Comparison of ENCODE assay signal across 13 mouse cellular contexts in genomic region chr3:70406571-70406970, GRCm38 (mm10).
DNase-seq lines count a peak whose midpoint lies in the region; TF ChIP-seq lines count a peak whose summit lies in the region.
"Had no signal": no experiment of that assay in that cellular context is flagged by ENCODE, and none has a peak within 500 bp of the region (broad histone marks: within the 10 kb centered on the region; RNA-seq: fewer than 3 reads in every experiment).

No protein-coding gene starts in this region.

- intact Hi-C loops in left cerebral cortex, postnatal 25 days (cut with DNase I): no loop called here

- dilution Hi-C loops in CH12.LX (cut with MboI; ENCODE audit: extremely low pct_ligation_motif_present, extremely low pct_unique_long_range_greater_than_20kb, low sequenced_read_pairs): no loop called here

- 0 out of 4 replicates have a peak, but pooled peaks cover 0 to 3% of the 10 kb centered on the region in 2 experiments for H3K4me1 ChIP-seq in CH12.LX (ENCODE audit: control insufficient read depth in 1 of 2, insufficient read depth in 2 of 2)
- H3K4me1 ChIP-seq in cortical plate, adult 2 months (ENCODE audit: control insufficient read depth, insufficient read depth, low read length): no peaks in the 10 kb centered on the region
- H3K4me1 ChIP-seq in limb, embryonic 10.5 days: no peaks in the 10 kb centered on the region
- H3K4me1 ChIP-seq: embryonic facial prominence, embryonic 13.5 days; forebrain, embryonic 15.5 days; hindbrain, embryonic 13.5 days had no signal

- H3K9ac ChIP-seq in CH12.LX (ENCODE audit: insufficient read depth, low read depth): no peak overlapping the region
- H3K9ac ChIP-seq: embryonic facial prominence, embryonic 13.5 days; forebrain, embryonic 15.5 days; hindbrain, embryonic 13.5 days had no signal

- TF ChIP-seq CTCF in CH12.LX (conservative IDR thresholded peaks at IDR 0.05 in 1 of 2, IDR thresholded peaks at IDR 0.05 in 1 of 2; ENCODE audit: low read depth in 2 of 2, low read length in 2 of 2): peak; percentile 49 to 76
- peak; percentile 24; the same call in 1 of the 2 replicates for TF ChIP-seq CTCF in cortical plate, adult 2 months (IDR thresholded peaks at IDR 0.05; ENCODE audit: extremely low read depth, insufficient read depth, low read length)

- H3K9me3 ChIP-seq in CH12.LX (replicated peaks; ENCODE audit: low read length): no peaks in the 10 kb centered on the region
- no peaks in the 10 kb centered on the region for H3K9me3 ChIP-seq in limb, embryonic 10.5 days (replicated peaks)
- H3K9me3 ChIP-seq: forebrain, embryonic 15.5 days; hindbrain, embryonic 13.5 days had no signal

- no peak for TF ChIP-seq POLR2A in CH12.LX (IDR thresholded peaks at IDR 0.05; ENCODE audit: low read depth, low read length)
- no peak for TF ChIP-seq POLR2A in cortical plate, adult 2 months (IDR thresholded peaks at IDR 0.05; ENCODE audit: extremely low read depth, insufficient read depth, low read length)

- H3K4me2 ChIP-seq in CH12.LX (ENCODE audit: insufficient read depth, low read depth, poor library complexity, severe bottlenecking): no peak overlapping the region
- H3K4me2 ChIP-seq: embryonic facial prominence, embryonic 13.5 days; forebrain, embryonic 15.5 days; hindbrain, embryonic 13.5 days had no signal

- H3K27me3 ChIP-seq in CH12.LX (replicated peaks): no peaks in the 10 kb centered on the region
- no peaks in the 10 kb centered on the region for H3K27me3 ChIP-seq in limb, embryonic 10.5 days (ENCODE audit: low read depth, poor library complexity, severe bottlenecking)
- H3K27me3 ChIP-seq: embryonic facial prominence, embryonic 13.5 days; forebrain, embryonic 15.5 days; hindbrain, embryonic 13.5 days had no signal

- H3K4me3 ChIP-seq in CH12.LX (replicated peaks in 1 of 3; ENCODE audit: low read depth in 2 of 3, low read length in 2 of 3, poor library complexity in 1 of 3): no peak overlapping the region
- H3K4me3 ChIP-seq in cortical plate, adult 2 months (ENCODE audit: insufficient read depth, low read length): no peak overlapping the region
- no peak overlapping the region for H3K4me3 ChIP-seq in limb, embryonic 10.5 days
- H3K4me3 ChIP-seq: embryonic facial prominence, embryonic 13.5 days; forebrain, embryonic 15.5 days; hindbrain, embryonic 13.5 days; myocyte had no signal

- no peak for TF ChIP-seq EP300 in CH12.LX (IDR thresholded peaks at IDR 0.05; ENCODE audit: low read length)

- DNase-seq in gastrocnemius, adult 18-20 months (ENCODE audit: low spot score): peak; percentile 16
- no peak for DNase-seq in gastrocnemius, postnatal 10 days
- peak; percentile 6 to 22 for DNase-seq in left cerebral cortex, postnatal 25 days (ENCODE audit: low spot score in 2 of 2)
- no peak for DNase-seq in left cerebral cortex, adult 11 months (ENCODE audit: low spot score)
- DNase-seq in CH12.LX (ENCODE audit: extremely low read depth): peak; percentile 68
- DNase-seq in frontal cortex, postnatal 10 days (ENCODE audit: low spot score in 2 of 2): no peak
- no peak for DNase-seq in limb, embryonic 10.5 days (ENCODE audit: low spot score)
- DNase-seq: thymus, adult 2 months had no signal

- H3K36me3 ChIP-seq in CH12.LX (replicated peaks in 1 of 2; ENCODE audit: control insufficient read depth in 1 of 2, insufficient read depth in 1 of 2, low read length in 1 of 2): no peaks in the 10 kb centered on the region
- no peaks in the 10 kb centered on the region for H3K36me3 ChIP-seq in limb, embryonic 10.5 days
- H3K36me3 ChIP-seq: embryonic facial prominence, embryonic 13.5 days; forebrain, embryonic 15.5 days; hindbrain, embryonic 13.5 days had no signal

- 88% methylated on average over 1 of the region's 1 CpGs for WGBS in limb, embryonic 10.5 days

- H3K27ac ChIP-seq in CH12.LX (ENCODE audit: insufficient read depth, low read depth): no peak overlapping the region
- no peak overlapping the region for H3K27ac ChIP-seq in cortical plate, adult 2 months (ENCODE audit: insufficient read depth, low read length)
- no peak overlapping the region for H3K27ac ChIP-seq in limb, embryonic 10.5 days
- H3K27ac ChIP-seq: embryonic facial prominence, embryonic 13.5 days; forebrain, embryonic 15.5 days; hindbrain, embryonic 13.5 days had no signal

- peak; percentile 72 for TF ChIP-seq RAD21 in CH12.LX (IDR thresholded peaks at IDR 0.05; ENCODE audit: low read depth, low read length)

- in situ Hi-C loops in CH12.LX (cut with MboI; ENCODE audit: low pct_ligation_motif_present, low pct_unique_long_range_greater_than_20kb, low sequenced_read_pairs): loop anchor here (5.0 kb wide), 1 partner anchor 299 kb away; no protein-coding TSS in a partner anchor

- H3K79me2 ChIP-seq in CH12.LX (replicated peaks; ENCODE audit: control insufficient read depth, extremely low read depth, insufficient read depth, poor library complexity, severe bottlenecking): no peaks in the 10 kb centered on the region

TF ChIP-seq in CH12.LX, 34 proteins besides CTCF, POLR2A, EP300 and RAD21:
- TF ChIP-seq ZNF384 (IDR thresholded peaks at IDR 0.05; ENCODE audit: low read depth, low read length) (no peak), JUND (conservative IDR thresholded peaks at IDR 0.05; ENCODE audit: low read depth, low read length) (no peak), MXI1 (IDR thresholded peaks at IDR 0.05; ENCODE audit: low read depth, low read length) (no peak), E2F4 (IDR thresholded peaks at IDR 0.05; ENCODE audit: insufficient replicate concordance, low read depth, low read length) (no peak), NRF1 (IDR thresholded peaks at IDR 0.05; ENCODE audit: low read depth, low read length) (no peak), KAT2A (IDR thresholded peaks at IDR 0.05; ENCODE audit: insufficient replicate concordance, low read length) (no peak), TCF12 (IDR thresholded peaks at IDR 0.05; ENCODE audit: low read depth, low read length) (peak; percentile 33; the same call in 1 of the 2 replicates), POLR2AphosphoS2 (IDR thresholded peaks at IDR 0.05; ENCODE audit: low read depth, low read length) (no peak), RCOR1 (conservative IDR thresholded peaks at IDR 0.05; ENCODE audit: low read depth, low read length) (no peak), SMC3 (IDR thresholded peaks at IDR 0.05; ENCODE audit: low read depth, low read length) (peak; percentile 91), ZC3H11A (IDR thresholded peaks at IDR 0.05; ENCODE audit: low read depth, low read length) (peak; percentile 74), IRF4 (IDR thresholded peaks at IDR 0.05; ENCODE audit: low read depth, low read length) (no peak)
TF ChIP-seq in CH12.LX: peak in this region for 3.

Comparison
In these comparisons a context has a peak if more than half of its experiments do, and no peak if none do; other contexts are left out.
1. DNase-seq: peak in gastrocnemius, adult 18-20 months (single experiment), left cerebral cortex, postnatal 25 days (2 of 2) and CH12.LX (single experiment); none in gastrocnemius, postnatal 10 days (single experiment), left cerebral cortex, adult 11 months (single experiment), frontal cortex, postnatal 10 days (0 of 2) and limb, embryonic 10.5 days (single experiment).